Mouse (Mus musculus) gastrocnemius, postnatal 10 days (tissue): ENCODE results near the gene Calr4. TPM values are rescaled to one million over a fixed set of nuclear protein-coding genes. Genes with fewer than 3 reads are reported as not detected.

Experiments used
- DNase-seq: peaks from one replicate; pipeline ENCODE4 v3.0.0; 2021; ENCODE audit warnings: mixed read lengths
- total RNA-seq, 2 experiments: library from RNA; stranded (reverse); gene quantifications; 2 replicates each; pipeline ENCODE4 v1.2.3; 2021

The Calr4 gene
- total RNA-seq, 2 experiments from 2014 or later: not detected

DNA sequence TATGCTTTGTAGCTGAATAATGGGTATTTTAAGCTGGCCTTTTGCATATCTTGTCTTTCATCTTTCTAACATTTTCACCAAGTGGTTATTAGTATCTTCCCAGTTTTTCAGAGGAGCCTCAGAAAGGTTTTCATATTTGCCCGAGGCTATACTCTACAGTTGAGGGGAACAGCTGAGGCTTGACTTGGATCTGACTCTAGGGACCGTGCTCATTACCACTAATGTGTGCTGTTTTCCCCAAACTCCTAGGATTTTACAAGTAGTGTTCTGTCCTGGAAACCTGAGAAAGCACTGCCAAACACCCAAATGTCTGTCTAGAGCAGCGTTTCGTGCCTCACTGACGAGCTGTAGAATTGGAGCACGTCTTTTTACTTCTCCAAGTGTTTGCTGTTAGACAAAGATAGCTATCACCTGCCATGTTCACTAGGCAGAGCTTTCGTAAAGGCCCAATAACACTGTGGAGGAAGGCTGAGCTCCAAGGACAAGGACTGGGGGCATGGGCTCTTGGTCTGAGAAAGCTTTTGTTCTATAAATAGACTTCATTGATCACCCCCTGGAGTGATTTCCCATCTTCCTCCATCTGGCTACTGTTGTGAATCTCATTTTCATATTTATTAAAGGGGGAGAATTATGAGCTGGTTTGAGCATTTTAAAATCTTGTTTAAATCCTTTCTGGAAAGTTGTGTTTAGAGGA lies 2.0 kb downstream of the Calr4 start:
- no peak for DNase-seq

DNA sequence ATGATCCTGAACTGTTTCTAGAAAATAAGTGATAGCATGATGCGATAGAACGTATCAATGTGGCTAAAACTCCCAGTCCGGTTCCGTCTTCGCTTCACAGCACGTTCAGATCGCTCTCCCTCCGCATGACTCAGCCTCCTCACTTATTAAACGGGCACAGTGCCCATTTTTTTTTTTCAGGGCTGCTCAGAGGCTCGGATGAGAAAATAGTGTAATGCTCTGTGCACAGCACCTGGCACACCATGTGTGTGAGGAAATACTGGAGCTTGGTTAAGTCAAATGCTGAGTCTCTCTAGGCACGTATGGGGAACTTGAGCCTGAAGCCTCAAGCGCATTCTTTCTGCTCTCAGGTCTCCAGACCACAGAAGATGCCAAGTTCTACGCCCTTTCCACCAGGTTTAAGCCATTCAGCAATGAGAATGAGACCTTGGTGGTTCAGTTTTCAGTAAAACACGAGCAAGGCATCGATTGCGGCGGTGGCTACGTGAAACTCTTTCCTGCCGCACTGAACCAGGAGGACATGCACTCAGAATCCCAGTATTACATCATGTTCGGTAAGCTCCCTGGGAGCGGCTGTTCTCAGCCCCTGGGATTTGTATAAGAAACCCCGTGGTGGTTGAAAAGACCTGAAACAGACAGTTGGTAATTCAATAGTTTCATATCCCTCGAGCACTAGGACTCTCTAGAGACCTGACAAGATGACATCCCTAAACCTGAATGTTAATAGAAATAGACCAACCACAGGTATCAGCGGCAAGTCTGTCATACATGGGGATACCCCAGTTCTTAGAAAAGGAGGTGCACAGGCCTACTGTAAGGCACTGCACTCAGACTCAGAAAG lies 4.4 kb downstream of the Calr4 start:
- peak; percentile 21 for DNase-seq

DNA sequence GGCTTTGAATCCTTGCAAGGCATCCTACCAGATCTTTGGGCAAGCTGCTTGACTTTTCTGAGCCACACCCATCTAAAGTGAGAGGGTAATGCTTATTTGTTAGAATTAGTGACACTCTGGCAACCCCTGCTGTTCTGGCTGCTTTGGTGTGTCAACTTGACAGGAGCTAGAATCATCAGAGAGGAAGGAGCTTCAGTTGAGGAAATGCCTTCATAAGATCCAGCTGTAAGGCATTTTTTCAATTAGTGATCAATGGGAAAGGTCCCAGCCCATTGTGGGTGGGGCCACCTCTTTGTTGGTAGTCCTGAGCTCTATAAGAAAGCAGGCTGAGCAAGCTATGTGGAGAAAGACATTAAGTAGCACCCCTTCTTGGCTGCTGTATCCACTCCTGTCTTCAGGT lies 6.9 kb downstream of the Calr4 start:
- no peak for DNase-seq

DNA sequence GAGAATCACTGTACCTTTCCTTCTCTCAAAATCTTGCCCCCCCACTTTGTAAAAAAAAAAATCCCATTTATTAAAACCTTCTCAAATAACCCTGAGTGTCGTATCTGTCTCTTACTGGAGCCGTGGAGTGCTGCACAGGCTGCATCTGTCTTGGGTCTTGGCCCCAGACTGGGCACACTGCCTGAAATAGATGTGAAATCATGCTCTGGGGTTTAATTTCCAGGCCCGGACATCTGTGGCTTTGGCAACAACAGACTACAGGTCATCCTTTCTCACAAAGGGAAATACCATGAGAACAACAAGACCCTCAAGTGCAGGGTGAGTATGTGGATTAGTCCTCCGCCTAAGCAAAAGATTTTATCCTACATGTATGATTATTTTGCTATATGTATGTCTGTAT lies 7.6 kb downstream of the Calr4 start:
- peak; percentile 67 for DNase-seq

DNA sequence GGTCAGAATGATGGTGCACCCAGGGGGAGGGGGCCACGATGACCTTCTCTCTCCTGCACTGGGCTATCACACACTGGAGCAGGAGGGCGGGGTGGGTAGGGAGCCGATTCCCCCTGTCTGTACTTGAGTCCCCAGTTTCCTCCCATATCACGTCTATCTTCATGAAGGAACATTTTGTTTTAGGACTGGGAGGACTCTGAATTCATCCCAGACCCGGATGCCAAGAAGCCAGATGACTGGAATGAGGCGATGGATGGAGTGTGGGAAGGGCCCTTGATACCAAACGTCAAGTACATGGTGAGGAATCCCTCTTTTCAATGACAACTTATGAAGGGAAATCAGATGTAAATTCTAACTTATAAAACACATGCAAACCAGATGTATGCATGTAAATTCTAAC lies 10.2 kb downstream of the Calr4 start:
- no peak for DNase-seq

DNA sequence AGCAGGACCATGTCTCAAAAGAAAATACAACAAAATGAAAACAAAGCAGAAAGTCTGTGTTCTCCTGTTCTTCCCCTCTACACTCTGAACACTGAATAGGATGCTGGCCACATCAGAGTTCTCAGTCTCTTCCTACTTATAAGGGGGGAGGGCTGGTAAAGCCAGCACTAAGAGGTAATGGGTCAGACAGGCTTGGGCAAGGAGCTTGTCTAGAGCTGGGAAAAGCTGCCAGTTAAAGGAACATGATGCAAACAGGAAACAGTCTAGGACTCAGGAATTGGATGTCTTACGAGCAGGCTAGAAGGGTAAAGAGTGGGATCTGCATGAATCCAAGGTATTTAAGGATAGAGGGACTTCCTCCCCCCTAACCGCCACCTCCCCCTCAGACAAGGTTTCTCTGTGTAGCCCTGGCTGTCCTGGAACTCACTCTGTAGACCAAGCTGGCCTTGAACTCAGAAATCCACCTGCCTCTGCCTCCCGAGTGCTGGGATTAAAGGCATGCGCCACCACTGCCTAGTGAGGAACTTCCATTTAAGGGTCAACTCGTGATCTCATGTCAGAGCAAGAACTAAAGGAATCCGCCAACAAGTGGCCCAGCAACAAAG lies 10.8 kb downstream of the Calr4 start:
- DNase-seq: no peak

DNA sequence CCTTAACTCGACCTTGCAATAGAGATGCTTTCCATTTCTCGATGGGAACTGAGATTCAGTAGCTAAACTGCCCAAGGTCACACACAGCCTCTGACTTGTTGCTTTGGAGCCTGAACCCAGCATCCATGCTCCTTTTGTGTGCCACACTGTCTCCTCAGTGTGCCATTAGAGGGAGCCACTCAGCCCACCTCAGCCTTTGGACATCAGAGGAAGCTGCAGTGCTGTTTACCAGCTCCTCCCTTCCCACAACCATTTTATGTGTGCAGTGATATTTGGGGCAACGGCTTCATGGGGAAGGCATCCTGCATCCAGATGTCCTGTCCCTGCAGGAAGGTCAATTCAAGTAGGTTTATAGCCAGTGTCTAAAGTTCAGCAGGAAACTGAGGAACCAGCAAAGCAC lies 17.3 kb downstream of the Calr4 start:
- DNase-seq: no peak

DNA sequence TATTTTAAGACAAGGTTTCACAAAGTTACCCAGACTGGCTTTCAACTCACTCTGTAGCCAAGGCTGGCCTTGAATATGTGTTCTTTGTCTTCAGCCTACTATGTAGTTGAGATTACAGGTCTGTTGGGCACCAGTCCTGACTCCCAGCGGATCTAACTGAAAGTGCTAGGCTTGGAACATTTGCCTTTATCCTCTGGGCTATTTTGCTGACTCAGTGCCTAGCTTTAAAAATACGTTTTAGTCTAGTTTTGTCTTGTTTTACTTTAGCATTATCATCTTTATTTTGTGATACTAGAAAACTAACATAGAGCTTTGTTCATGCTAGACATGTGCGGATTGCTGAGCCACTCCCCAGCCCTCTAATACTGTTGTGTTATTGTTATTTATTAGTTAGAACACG lies 17.9 kb downstream of the Calr4 start:
- DNase-seq: no peak

DNA sequence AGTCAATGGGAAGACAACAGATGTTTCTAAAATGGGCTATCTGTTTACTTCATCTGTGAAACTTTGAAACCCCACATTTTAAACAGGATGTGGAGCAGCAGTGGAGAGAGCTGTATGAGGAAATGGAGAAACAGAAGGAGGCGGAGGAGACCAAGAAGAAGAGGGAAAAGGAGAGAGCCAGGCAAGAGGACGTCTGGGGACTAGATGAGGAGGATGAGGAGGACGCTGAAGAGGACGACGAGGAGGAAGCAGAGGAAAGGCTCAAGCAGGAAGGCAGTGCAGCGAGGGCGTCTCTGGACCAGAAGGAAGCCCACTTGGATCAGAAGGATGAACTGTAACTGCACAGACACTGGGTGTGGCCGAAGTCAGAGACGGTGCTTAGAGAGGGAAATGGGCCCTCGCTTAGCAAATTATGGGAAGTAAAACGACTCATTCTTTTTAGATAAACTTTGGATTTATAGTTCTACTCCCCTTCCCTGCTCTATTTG lies 19.4 kb downstream of the Calr4 start:
- DNase-seq: no peak

DNA sequence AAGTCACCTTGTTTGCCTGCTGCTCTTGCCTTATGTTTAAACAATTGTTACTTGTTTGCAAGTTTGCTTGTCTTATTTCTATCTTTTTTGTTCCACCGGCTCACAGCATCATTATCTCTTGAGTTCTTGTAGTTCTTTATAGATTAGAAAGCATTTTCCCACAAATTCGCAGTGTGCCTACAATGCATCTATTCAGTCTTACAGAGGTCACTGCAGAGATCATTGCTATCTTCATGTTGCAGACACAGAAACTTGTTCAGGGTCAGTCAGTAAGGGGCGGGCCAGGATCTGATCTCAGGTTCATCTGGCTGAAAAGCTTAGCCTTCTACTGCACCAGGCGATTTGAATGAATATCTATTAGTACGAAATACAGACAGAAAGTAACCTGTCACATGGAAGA lies 20.2 kb downstream of the Calr4 start:
- DNase-seq: no peak

DNA sequence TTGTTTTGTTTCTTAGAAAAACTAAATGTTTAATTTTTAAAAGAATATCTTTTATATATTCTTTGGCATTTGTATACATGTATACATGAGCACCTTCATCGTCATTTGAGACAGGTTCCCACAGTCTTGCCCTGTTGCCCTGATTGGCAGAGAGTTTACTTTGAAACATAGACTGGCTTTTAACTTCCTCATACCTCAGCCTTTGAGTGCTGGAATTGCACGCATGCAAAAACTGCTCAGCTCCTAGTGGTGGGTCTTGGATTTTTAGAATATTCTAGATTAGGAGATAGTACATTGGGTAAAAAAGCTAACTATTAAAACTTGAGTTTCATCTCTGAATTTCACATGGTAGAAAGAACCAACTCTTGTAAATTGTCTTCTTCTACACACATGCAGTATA lies 21.0 kb downstream of the Calr4 start:
- DNase-seq: no peak

DNA sequence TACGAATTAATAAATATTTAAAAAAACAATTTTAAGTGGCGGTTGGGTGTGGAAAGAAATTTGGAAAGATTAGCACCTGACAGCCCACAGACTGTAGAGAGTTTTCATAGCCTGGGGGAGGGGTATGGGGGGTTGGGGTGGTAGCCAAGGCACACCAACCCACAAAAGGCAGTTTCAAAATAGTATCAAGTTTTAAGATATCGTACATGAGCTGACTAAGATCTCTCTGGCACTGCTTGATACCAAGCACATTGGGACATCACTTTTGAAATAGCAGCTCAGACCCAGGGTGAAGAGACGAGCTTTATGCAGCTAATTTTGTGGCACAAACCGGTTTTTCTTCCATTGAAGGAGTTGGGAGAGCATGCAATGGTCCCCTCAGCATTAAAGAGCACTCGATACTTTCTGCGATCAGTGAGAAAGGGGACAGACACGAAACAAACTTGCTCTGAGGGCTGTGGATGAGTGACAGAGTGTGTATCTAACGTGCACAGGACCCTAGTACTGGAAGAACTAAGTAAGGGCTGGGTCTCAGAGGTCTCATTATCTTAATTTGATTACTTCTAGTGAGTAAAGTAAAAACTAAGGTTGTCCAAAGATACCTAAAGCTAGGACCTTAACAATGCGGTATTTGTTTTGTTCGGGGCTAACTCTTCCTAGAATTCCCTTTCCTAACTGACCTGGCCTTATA lies 21.6 kb downstream of the Calr4 start:
- DNase-seq: no peak

DNA sequence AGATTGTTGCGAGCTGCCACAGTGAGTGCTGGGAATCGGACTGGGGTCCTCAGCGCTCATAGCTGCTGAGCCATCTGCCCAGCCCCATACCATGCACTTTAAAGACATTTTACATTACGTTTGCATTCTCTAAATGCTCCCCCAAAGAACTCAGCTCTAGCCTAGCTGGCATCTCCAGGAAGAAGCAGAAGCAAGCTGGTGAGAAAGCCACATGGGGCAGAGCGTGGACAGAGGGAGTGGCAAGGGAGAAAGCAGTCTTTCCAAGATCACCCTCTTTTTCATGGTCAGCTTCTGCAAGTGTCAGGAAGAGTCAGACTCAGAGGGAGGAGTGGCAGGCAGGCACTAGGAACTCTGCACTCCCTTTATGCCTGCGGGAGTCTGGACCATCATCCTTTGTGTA lies 22.5 kb downstream of the Calr4 start:
- no peak for DNase-seq

DNA sequence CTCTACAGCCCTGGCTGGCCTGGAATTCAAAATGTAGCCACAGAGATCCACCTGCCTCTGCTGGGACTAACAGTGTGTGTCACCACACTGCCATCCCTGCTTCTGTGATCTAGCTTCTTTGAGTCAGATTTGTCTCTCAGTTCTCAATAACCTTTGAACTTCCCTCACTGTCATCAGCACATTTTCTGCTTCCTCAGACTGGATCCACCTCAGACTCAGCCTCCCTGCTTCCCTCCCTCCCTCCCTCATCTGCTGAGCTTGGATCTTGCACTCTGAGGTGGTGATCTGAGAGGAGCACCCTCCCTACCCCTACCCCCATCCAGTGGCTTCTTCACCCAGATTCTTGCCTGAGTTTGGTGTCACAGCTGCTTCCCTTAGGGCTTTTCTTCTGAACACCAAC lies 23.4 kb downstream of the Calr4 start:
- DNase-seq: no peak

DNA sequence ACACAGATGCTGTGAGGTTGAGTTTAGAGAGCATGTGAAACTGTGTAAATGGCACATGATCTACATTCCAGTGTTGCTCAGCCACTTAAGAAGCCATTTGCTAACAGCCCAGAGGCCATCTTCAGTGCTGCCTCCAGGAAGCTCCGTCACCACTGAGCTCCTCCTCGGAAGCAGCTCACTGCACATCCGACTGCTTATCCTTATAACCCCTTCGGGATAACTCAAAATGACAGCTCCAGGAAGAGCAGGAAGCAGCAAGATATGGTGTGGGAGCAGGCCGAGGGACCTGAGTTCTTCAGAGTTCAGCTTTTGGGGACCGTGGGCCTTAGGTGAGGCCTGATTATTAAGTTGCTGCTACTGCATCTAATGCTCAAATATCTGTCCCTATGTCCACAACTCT lies 27.8 kb downstream of the Calr4 start:
- DNase-seq: no peak

DNA sequence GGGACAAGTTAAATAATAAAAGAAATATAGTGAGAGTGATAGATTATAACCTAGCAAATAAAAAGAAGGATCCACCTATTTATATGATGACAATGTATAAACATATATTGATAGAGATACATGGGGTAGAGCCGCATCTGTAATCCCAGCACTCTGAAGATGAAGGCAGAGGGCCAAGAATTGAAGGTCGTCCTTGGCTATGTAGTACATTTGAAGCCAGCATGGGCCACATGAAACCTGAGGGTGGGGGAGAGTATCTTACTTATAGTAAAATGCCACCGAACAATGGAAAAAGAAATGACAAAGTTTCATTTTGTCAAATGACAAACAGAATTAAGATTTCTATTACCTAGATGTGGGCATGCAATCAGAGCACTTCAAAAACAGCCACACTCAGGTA lies 31.8 kb downstream of the Calr4 start:
- DNase-seq: no peak

DNA sequence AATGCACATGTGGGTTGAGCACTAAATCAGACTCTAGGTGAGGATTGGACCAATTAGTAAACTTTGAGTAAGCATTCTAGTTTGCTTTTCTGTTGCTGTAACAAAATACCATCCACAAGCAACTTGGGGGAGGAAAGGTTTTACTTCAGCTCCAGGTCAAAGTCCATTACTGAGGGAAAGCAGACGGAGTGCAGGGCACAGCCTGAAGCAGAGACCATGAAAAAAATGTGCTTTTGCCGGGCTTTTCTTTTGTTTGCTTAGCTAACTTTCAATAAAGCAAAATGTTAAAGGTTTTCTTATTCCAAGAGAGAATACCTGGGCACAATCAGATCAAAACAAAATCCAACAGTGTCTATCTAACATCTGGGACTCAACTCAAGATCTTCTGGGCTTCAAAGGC lies 32.5 kb downstream of the Calr4 start:
- no peak for DNase-seq

DNA sequence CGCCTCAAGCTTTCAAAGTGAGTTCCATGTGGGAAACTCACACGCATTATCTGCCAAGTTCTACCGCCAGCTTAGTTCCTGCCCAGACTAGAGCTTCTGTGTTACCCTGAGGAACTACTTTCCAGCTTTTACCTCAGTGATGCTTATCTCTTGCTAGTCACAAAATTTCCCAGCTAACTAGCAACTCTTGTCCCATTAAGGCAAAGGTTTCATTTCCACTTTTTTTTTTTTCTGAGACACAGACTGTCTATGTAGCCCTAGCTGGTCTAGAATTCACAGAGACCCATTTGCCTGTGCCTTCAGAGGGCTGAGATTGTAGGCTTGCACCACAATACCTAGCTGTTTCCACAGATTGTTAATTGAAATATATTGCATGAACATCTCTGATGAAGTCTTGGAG lies 33.2 kb downstream of the Calr4 start:
- no peak for DNase-seq

DNA sequence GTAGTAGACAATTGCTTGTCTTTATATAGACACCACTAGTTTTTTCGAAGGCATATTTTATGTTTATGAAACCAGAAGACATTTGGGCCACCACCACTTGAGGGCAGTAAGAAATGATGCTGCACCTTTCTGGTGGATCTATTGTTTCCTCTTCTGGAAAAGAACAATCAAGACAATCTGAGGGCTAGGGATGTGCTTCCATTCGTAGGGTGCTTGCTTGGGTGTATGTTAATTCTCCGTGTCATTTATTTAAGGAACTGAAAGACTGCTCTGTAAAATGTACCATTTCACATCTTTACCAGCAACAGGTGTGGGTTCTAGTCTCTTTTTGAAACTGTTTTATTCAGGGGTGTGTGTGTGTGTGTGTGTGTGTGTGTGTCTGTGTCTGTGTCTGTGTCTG lies 34.6 kb downstream of the Calr4 start:
- DNase-seq: no peak

DNA sequence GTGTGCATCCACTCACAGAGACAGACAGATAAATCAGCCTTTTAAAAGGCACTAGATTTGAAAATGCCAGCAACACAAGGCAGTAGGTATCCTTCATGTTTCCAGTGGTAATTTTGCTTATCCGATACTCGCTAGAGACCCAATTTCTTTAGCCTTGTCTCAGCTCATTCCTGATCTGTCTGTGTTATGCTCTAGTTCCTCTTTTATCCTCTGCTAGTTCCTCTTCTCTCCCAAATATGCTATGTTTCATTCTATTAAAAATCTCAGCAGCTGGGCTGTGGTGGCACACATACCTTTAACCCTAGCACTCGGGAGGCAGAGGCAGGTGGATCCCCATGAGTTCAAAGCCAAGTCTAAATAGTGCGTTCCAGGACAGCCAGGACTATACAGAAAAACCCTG lies 37.5 kb downstream of the Calr4 start:
- no peak for DNase-seq

DNA sequence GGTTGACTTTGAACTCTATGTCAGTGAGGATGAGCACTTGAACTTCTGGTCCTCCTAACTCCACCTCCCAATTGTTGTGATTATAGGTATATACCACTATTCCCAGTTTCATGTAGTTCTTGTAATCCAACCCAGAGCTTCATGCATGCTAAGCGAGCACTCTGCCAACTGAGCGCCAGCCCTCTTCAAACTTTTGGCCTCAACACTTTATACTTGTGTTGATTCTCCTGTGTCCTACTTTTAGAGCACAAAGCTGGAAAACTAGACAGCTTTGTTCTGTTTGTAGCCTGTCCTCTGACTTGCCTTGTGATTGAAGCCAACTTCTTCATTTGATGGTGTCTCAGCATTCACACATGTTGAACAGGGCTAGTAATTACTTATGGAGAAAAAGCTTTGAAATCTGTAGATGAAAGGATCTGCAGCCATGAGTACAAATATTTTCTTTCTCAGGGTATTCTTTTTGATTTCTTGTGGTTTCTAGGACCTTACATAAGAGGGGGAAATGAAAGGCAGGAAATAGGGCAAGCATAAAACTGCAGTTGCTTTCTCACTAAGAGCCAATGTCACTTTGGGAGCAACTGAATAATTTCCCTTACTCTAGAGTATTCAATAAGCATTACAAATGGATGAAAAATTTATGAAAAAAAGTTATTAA lies 39.4 kb downstream of the Calr4 start:
- no peak for DNase-seq
